Mouse (Mus musculus) heart, postnatal 0 days (tissue): ENCODE data around the gene Abcb9. TPM values are rescaled to one million over a fixed set of nuclear protein-coding genes. Genes with fewer than 3 reads are reported as not detected.

Experiments used
- ATAC-seq: fragments of 200-750 bp; cut with Nextera tagmentation; 2 replicates; pipeline ENCODE4 v1.8.0; 2017; ENCODE audit warnings: low read depth, moderate number of reproducible peaks, moderate library complexity; ENCODE audit not compliant: insufficient read depth
- DNase-seq: peaks from one replicate; pipeline ENCODE4 v3.0.0-alpha.2; 2016; ENCODE audit warnings: low spot score
- H3K27ac ChIP-seq: fragments of 300-500 bp; sonication (generic); 2 replicates; pipeline ENCODE4 v1.5.1; 2014; ENCODE audit warnings: low read depth, mild to moderate bottlenecking
- H3K27me3 ChIP-seq: fragments of 300-500 bp; sonication (generic); 2 replicates; pipeline ENCODE4 v1.6.1; 2014; ENCODE audit warnings: low read length, mixed read lengths; ENCODE audit not compliant: control insufficient read depth, insufficient read depth
- H3K36me3 ChIP-seq: fragments of 300-500 bp; sonication (generic); replicated peaks from 2 replicates; pipeline ENCODE4 v1.6.1; 2014; ENCODE audit warnings: low read length, mixed read lengths; ENCODE audit not compliant: control insufficient read depth, insufficient read depth
- H3K4me1 ChIP-seq: fragments of 300-500 bp; sonication (generic); 2 replicates; pipeline ENCODE4 v1.6.1; 2014; ENCODE audit warnings: antibody characterized with exemption; ENCODE audit not compliant: control insufficient read depth, insufficient read depth
- H3K4me2 ChIP-seq: fragments of 300-500 bp; sonication (generic); 2 replicates; pipeline ENCODE4 v1.6.1; 2014; ENCODE audit warnings: low read depth, mild to moderate bottlenecking, low read length, moderate library complexity
- H3K4me3 ChIP-seq: fragments of 300-500 bp; sonication (generic); 2 replicates; pipeline ENCODE4 v1.5.1; 2014; ENCODE audit warnings: low read depth, low read length
- H3K9ac ChIP-seq: fragments of 300-500 bp; sonication (generic); replicated peaks from 2 replicates; pipeline ENCODE4 v1.6.1; 2014; ENCODE audit warnings: low read depth, low read length, mixed read lengths
- H3K9me3 ChIP-seq: fragments of 300-500 bp; sonication (generic); replicated peaks from 2 replicates; pipeline ENCODE4 v1.6.1; 2016; ENCODE audit warnings: low read length; ENCODE audit not compliant: control insufficient read depth
- CTCF ChIP-seq: IDR thresholded peaks from 2 replicates; pipeline ENCODE4 v1.5.1; 2016; ENCODE audit warnings: antibody characterized with exemption, control low read depth, low read depth
- EP300 ChIP-seq: IDR thresholded peaks from 2 replicates; pipeline ENCODE4 v1.6.1; 2016; ENCODE audit warnings: antibody characterized with exemption, low read depth
- WGBS: fragments of 180-500 bp; shearing (Covaris S2); extraction: QIAGEN DNeasy Blood & Tissue Kit; methylation state at CpG from one replicate; pipeline ENCODE4 v1.1.7; 2014; 5-methylcytosine and 5-hydroxymethylcytosine counted together
- polyA plus RNA-seq: library from polyadenylated mRNA; unstranded; fragments of >200 nt; fragmentation: Nextera tagmentation; extraction: Ambion mirVana; gene quantifications from 2 replicates; pipeline ENCODE4 v1.2.1, GENCODE M21; 2015
- total RNA-seq: library from RNA; depleted of rRNA; stranded (reverse); fragments of >200 nt; gene quantifications from 2 replicates; pipeline ENCODE4 v1.2.3, GENCODE M21; 2014; ENCODE audit warnings: low replicate concordance

Gene Abcb9
- total and polyA plus RNA-seq, 2 experiments from 2014 or later, result 1.8 to 3.0 TPM

- WGBS, result 67% methylated on average over 11 of the region's 11 CpGs
- DNase-seq, result no peak
- H3K36me3 ChIP-seq, result no peaks in the 10 kb centered on the region
- no peak overlapping the region for H3K27ac ChIP-seq
- no peak overlapping the region for H3K4me3 ChIP-seq
- H3K4me2 ChIP-seq, result no peak overlapping the region
- H3K9ac ChIP-seq, result no peak overlapping the region
- H3K27me3 ChIP-seq, result no peaks in the 10 kb centered on the region
- peaks cover 20% of the 10 kb centered on the region for H3K4me1 ChIP-seq
- TF ChIP-seq CTCF (no peak), EP300 (no peak)
- no peak; the same call in 1 of the 2 replicates for ATAC-seq
- no peaks in the 10 kb centered on the region for H3K9me3 ChIP-seq
Observed at GRCm38 (mm10) chr5:124051899-124052491, 43.6 kb downstream of the Abcb9 start.

GRCm38 (mm10) chr5:124050095-124051050 lies 45.2 kb downstream of the Abcb9 start:
- whole genome bisulfite sequencing, result 26% methylated on average over 14 of the region's 14 CpGs
- peak overlapping the region; percentile 44; the same call in 1 of the 2 replicates for H3K9ac ChIP-seq
- no peak overlapping the region for H3K4me2 ChIP-seq
- TF ChIP-seq CTCF (peak; percentile 32), EP300 (no peak)
- peak overlapping the region; percentile 73 for H3K27ac ChIP-seq
- peaks cover 24% of the 10 kb centered on the region for H3K4me1 ChIP-seq
- DNase-seq, result peak; percentile 42
- H3K27me3 ChIP-seq, result no peaks in the 10 kb centered on the region
- no peak overlapping the region for H3K4me3 ChIP-seq
- H3K36me3 ChIP-seq, result no peaks in the 10 kb centered on the region
- peak; percentile 47 for ATAC-seq
- H3K9me3 ChIP-seq, result no peaks in the 10 kb centered on the region

GRCm38 (mm10) chr5:124049249-124050045 lies 46.2 kb downstream of the Abcb9 start:
- peaks cover 24% of the 10 kb centered on the region for H3K4me1 ChIP-seq
- H3K4me3 ChIP-seq, result no peak overlapping the region
- 47% methylated on average over 15 of the region's 15 CpGs for WGBS
- H3K27me3 ChIP-seq, result no peaks in the 10 kb centered on the region
- peak overlapping the region; percentile 44 for H3K9ac ChIP-seq
- no peak for ATAC-seq
- no peak overlapping the region for H3K4me2 ChIP-seq
- H3K36me3 ChIP-seq, result no peaks in the 10 kb centered on the region
- H3K27ac ChIP-seq, result peak overlapping the region; percentile 73
- no peak for DNase-seq
- no peaks in the 10 kb centered on the region for H3K9me3 ChIP-seq
- TF ChIP-seq EP300 (no peak), CTCF (no peak)

- H3K36me3 ChIP-seq, result no peaks in the 10 kb centered on the region
- H3K4me1 ChIP-seq, result peaks cover 30% of the 10 kb centered on the region
- no peaks in the 10 kb centered on the region for H3K27me3 ChIP-seq
- H3K4me3 ChIP-seq, result no peak overlapping the region
- 53% methylated on average over 7 of the region's 7 CpGs for WGBS
- no peak overlapping the region for H3K9ac ChIP-seq
- H3K9me3 ChIP-seq, result no peaks in the 10 kb centered on the region
- TF ChIP-seq CTCF, result no peak
- no peak for TF ChIP-seq EP300
- ATAC-seq (no peak), DNase-seq (no peak)
- no peak overlapping the region for H3K4me2 ChIP-seq
- H3K27ac ChIP-seq, result 0 out of 2 replicates have a peak overlapping the region, but pooled peaks have one; percentile 36
Observed at GRCm38 (mm10) chr5:124046741-124047401, 48.7 kb downstream of the Abcb9 start.
